Mouse (Mus musculus) small intestine, adult 2 months (tissue): ENCODE data around the gene Cfdp1.

Experiments used
- CTCF ChIP-seq: fragments of 200-500 bp; IDR thresholded peaks from 2 replicates; pipeline ENCODE4 v1.5.1; 2012; ENCODE audit warnings: low read depth, mild to moderate bottlenecking, control low read depth, inconsistent platforms, low read length, moderate library complexity, mixed read lengths; ENCODE audit not compliant: insufficient replicate concordance, insufficient read length; ENCODE audit errors: extremely low read depth
- POLR2A ChIP-seq: fragments of 200-500 bp; IDR thresholded peaks from 2 replicates; pipeline ENCODE4 v1.6.1; 2012; ENCODE audit warnings: low read depth, mild to moderate bottlenecking, control low read depth, inconsistent platforms, low read length, moderate library complexity

- no peak for TF ChIP-seq POLR2A
- TF ChIP-seq CTCF = no peak
Observed at GRCm38 (mm10) chr8:111813818-111814217, 40.3 kb downstream of the Cfdp1 start.
